Mouse (Mus musculus) frontal cortex, postnatal 14 days (tissue): Measurements from ENCODE around the gene Accs.

Experiments used
- DNase-seq, 2 experiments: peaks; one replicate each; pipeline ENCODE4 v3.0.0; 2022; ENCODE audit warnings: low spot score in 2 of 2

The Accs gene

DNA sequence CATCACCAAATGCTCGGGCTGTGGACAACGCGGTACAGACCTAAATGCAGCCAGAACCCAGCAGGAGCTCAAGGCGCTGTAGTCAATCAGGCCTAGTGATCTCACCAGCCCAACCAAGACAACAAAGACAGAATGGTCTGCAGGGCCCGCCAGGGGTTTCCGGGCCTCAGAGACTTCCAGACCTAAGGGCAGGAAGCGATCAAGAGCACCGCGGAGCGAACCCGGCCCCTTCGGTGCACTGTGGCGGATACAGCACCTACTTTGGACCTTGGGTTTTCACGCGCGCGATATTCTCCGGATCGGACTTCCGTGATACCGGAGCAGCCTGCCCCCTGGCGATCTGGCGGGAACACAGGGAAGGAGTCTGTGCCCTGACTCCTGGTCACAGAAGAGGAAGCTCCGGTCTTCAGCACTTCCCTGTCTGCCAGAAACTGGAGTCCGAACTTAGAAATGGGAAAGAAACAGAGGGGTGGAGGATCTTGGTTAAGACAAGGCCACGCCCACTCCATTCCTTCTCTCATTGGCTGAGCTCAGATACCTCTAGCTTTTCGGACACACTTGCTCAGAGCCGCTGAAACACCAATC lies at the start of gene Accs:
Gene Accs, minus strand, starts transcription at position 439 of the 585 bp plus-strand sequence.
- DNase-seq: peak in 1 of 2 experiments; percentile 48

GRCm38 (mm10) chr2:93891611-93892280 lies 42.0 kb upstream of the Accs start:
- DNase-seq: peak; percentile 72 to 89

- no peak for DNase-seq
Measured at GRCm38 (mm10) chr2:93890143-93890542, 40.4 kb upstream of the Accs start.

- no peak for DNase-seq
Measured at GRCm38 (mm10) chr2:93889071-93889470, 39.3 kb upstream of the Accs start.

- DNase-seq: no peak
Measured at GRCm38 (mm10) chr2:93888366-93888765, 38.6 kb upstream of the Accs start.

DNA sequence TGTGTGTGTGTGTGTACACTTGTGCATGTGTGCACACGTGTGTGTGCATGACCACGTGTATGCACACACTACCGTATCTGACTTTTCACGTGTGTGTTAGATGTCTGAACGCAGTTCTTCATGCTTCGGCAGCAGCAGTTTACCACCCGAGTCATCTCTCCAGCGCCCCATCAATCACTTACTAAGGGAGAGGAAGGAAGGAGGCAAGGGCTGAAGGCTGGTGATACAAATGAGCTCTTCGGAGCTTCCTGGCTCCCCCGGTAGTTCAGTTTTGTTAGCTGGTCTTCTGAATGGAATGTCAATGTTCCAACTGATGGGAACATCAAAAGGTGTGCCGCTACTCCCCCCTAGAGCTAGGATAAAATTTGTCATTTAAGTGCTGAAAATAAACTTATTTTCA lies 37.5 kb upstream of the Accs start:
- no peak for DNase-seq

GRCm38 (mm10) chr2:93886013-93886794 lies 36.5 kb upstream of the Accs start:
- no peak for DNase-seq

- no peak for DNase-seq
Measured at GRCm38 (mm10) chr2:93883066-93883465, 33.3 kb upstream of the Accs start.

DNA sequence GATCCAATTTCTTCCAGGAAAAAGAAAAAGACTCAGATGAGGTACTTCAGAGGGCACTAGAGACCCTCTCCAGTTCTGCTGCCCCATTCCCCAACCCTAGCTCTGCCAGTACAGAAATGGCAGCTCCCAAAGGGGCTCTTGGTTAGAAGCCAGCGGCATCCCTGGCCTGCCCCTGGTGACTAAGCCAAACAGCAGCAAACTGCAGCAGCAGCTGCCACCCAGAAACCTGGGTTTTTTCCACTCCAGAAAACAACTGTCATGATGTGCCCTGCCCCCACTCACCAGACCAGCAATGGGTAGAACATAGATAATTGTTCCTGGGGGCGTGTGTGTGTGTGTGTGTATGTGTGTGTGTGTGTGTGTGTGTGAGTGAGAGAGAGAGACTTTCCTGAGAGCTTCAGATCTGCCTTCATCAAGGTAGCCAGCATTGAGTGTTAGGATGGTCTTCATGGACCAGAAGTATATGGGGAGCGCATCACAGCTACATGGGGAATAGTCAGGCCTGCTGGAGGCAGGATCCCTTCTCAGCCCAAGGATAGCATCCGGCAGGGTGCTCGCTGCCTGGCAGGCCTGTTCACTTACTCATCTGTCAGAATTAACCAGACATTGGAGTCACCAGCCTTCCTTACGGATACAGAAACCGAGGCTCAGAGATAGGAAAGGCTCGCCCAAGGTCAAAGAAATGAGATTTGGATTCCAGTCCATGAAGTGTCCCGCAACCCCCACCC lies 32.1 kb upstream of the Accs start:
- DNase-seq: no peak

- no peak for DNase-seq
Measured at GRCm38 (mm10) chr2:93880981-93881380, 31.2 kb upstream of the Accs start.

- DNase-seq: no peak
Measured at GRCm38 (mm10) chr2:93880450-93880849, 30.7 kb upstream of the Accs start.

DNA sequence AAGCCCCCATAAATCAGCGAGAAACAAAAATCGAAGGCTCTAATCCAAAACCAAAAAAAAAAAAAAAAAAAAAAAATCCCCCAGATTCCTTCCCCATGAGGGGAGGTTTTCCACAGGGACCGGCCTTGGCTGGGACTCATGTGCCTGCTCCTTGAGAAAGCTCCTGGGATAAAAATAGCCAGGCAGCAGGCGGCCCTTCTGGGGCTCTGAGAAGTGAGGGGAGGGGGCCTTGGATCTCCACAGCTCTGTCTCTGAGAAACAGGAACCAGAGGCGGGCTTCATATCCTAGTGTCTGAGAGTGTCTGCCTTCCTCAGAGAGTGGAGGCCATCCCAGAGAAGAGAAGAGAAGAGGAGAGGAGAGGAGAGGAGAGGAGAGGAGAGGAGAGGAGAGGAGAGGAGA lies 27.3 kb upstream of the Accs start:
- no peak for DNase-seq

DNA sequence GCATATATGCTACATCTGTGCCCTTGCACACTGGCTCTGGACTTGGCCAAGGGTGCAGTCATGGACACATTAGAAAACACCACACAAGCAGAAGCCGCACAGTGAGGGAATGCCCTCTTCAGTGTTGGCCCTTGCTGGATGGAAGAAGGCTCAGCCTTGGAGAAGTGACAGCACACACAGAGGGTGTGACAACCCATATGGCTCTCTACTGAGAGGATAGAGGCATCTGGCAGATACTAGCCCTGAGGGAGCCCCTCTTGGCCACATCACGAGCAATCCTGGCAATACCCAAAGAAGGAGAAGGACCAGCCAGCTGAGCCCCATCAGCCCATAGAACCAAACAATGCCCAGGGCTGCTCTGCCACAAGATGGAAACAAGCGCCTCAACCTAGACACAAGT lies 24.9 kb upstream of the Accs start:
- no peak for DNase-seq

DNA sequence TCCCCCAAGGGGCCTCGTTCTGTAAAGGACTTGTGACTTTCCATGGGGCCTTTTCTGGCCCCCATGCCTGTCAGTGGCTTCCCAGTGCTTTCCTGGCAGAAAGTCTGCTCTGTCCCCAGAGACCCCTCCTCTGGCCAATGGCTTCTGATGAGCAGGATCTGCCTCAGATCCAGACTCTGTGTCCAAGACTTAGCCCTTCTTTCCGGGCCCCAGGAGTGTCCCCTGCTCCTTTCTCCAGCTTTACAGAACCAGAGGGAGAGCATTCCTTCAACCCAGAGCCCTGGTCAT lies 24.4 kb upstream of the Accs start:
- DNase-seq: no peak

DNA sequence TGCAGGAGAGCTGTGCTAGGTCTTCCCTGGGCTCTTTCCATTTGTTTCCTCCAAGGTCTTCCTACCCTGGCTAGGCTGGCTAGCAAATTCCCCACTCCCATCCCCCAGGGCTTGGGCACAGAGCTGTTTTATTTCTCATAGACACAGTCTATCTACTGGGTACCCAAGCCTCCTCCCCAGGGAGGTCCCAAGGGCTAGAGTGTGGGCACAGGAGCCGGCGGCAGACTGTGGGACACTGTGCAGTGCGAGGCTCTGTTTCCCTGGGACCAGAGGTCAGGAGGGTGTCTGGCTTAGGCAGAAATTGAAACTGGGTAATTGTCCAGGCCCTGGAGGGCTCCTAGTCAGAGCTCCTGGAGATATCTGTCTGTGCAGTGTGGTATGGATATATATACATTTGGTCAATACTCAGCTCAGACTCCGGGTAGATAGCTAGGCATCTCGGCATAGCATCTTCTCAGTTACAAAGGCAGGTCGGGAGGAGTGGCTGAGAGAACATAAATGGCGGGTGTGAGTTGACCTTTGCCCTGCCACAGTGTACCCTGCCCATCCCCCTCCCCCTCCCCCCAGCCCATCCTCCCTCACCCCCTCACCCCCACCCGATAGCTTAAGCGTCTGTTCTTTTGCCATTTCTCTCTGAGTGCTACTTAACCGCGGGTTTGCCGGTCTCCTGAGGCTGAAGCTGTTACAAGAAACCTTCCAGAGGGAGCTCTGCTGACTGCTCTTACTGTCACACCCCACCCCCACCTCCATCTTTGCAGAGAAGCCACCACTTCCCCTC lies 23.9 kb upstream of the Accs start:
- no peak for DNase-seq

GRCm38 (mm10) chr2:93872257-93872656 lies 22.5 kb upstream of the Accs start:
- no peak for DNase-seq

GRCm38 (mm10) chr2:93871411-93871925 lies 21.7 kb upstream of the Accs start:
- DNase-seq: no peak

- DNase-seq: peak; percentile 44 to 76
Measured at GRCm38 (mm10) chr2:93870842-93871241, 21.1 kb upstream of the Accs start.

DNA sequence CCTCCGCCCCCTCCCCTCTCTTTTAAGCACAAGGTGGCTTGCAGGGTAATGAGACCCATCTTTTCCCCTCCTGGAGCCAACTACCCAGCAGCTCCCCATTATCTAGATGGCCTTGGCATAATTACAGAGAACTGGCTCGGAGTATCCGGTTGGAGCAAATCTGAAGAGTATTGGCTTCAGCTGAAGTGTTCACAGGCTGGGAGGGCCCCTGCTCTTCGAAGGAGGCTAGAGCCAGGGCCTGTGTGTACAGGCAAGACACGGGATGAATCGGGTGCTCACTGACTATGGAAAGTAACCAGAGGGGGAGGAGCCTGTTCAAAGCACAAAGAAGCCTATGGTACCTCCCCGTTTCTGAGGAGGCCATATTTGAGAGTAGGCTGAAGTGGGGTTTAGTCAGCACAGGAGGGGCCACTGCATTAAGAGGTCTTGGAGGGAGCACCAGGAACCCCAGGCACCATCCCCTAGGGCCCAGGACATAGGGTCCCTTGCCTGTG lies 19.4 kb upstream of the Accs start, which contains the start of gene Accsl:
Gene Accsl, minus strand, starts transcription at position 51 of the 494 bp plus-strand sequence.
- no peak for DNase-seq

DNA sequence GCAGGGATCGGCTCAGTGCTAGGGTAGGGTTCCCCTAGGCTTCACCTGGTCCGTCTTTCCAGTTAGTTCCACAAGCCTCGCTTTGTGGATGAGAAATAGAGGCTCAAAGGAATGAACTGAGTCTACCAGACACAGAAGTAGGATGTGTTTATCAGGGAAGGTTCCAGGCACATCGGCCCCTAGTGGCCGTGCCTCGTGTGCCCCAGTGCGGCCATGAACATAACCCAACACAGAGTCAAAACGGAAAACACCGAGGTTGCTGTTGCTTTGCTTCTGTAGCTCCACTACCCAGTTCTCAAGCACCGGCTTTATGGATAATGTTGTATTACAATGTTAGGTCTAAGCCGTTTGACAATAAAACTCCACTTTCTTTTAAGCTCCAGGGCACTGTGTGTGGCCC lies 18.8 kb upstream of the Accs start:
- no peak for DNase-seq

DNA sequence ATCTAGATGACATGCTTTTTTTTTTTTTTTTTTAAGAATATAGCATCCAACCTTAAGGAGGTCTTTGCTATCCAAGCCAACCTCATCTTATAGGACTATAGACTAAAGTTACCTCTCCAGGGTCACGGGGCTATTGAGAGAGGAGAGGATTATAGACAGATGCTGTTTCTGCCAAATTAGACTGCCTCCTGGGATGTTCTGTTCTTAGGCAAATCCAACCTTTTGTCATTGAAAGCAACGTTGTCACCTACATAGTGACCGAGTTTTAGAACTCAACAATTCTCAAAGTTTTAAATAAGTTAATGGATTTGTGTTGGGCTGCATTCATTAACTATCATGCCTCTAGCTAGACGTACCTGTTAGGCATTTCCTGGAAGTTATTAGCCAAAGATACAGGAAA lies 13.5 kb upstream of the Accs start:
- no peak for DNase-seq
